Mouse (Mus musculus) right cerebral cortex, postnatal 36 days (tissue): ENCODE measurements at regions not wholly inside any gene's neighbourhood (a gene's known extent, or its start where the extent isn't known, plus 50 kb on each side); places are given as distances from the start of the nearest gene placed in this dataset.

Source experiments
- DNase-seq, 2 experiments: peaks; one replicate each; pipeline ENCODE4 v3.0.0; 2022; ENCODE audit warnings: low spot score in 2 of 2, mixed read lengths in 1 of 2

DNA sequence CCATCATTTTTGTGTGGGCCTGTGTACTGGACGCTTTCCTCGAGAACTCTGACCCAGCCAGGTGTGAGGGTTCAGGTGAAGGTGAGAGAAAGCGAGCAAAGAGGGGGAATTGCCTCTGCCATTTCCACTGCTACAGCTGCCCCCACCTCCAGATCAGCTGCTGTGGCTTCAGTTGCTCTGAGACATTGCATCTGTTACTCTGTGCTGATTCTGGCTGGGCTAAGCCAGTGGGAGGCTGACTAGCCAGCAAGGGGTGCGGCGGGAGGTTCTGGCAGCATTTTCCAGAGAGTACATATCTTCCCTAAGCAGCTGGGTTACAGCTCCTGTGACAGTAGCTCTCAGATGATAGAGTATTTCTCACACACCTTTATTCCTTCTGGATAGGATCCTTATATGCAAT, 712.7 kb upstream of the Cdh18 start:
- peak; percentile 3 to 23 for DNase-seq

DNA sequence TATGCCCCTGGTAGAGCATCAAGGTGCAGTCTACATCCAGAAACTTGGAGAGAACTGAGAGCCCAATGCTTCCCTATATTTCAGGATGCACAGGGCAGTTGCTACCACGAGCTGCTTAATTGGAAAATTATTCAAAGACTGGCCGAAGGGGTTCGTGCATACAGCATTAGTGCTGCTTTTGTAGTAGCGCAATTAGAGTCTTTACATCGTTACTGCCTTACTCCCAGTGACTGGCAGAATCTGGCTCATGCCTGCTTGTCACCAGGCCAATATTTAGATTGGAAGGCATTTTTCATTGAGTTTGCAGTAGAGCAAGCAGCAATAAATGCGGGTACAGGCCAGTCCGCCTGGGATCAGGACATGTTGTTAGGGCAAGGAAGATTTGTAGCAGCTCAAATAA, 690.3 kb upstream of the Cdh18 start:
- DNase-seq, result no peak

DNA sequence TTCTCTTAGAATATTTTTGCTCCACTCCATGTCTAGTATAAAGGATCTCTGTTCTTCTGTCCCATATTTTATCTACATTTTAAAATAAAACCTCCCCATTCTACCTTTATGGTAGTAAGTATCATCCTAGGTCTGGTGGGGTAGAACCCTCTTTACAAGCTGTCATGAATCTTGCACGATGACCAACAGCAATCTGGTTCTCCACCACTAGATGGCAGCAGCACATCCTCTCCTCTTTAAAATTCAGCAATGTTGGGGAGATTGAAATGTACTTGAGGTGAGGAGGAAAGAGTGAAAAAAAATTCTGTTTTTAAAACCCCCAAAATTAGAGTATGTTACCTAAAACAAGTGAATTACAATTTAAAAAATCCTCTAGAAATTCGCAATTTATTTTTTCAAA, 663.6 kb upstream of the Cdh18 start:
- DNase-seq, result peak; percentile 25 to 30
